25 mouse cellular contexts compared by ENCODE assay signal in genomic region chr2:173522376-173522775, GRCm38 (mm10). TPM values are rescaled to one million over a fixed set of nuclear protein-coding genes. Genes with fewer than 3 reads are reported as not detected.
DNase-seq lines count a peak whose midpoint lies in the region; ATAC-seq and TF ChIP-seq lines count a peak whose summit lies in the region.
"Had no signal": no experiment of that assay in that cellular context is flagged by ENCODE, and none has a peak within 500 bp of the region (broad histone marks: within the 10 kb centered on the region; RNA-seq: fewer than 3 reads in every experiment).

Gene 1700021F07Rik (plus strand): TSS chr2:173522586.

- no peak within 1 kb of the TSS for H3K9ac ChIP-seq in intestine, embryonic 16.5 days (ENCODE audit: low read depth, low read length)
- H3K9ac ChIP-seq in intestine, embryonic 15.5 days: no peak within 1 kb of the TSS
- H3K9ac ChIP-seq in midbrain, embryonic 11.5 days (ENCODE audit: low read length): no peak within 1 kb of the TSS
- no peak within 1 kb of the TSS for H3K9ac ChIP-seq in midbrain, embryonic 14.5 days (replicated peaks; ENCODE audit: low read length)
- H3K9ac ChIP-seq in stomach, postnatal 0 days (ENCODE audit: low read length): no peak within 1 kb of the TSS
- H3K9ac ChIP-seq: forebrain, embryonic 13.5 days; hindbrain, embryonic 12.5 days; hindbrain, embryonic 15.5 days had no signal

- H3K27me3 ChIP-seq in intestine, embryonic 16.5 days (replicated peaks; ENCODE audit: control insufficient read depth, insufficient read depth, low read length): no peaks in the 10 kb centered on the region
- no peaks in the 10 kb centered on the region for H3K27me3 ChIP-seq in intestine, embryonic 15.5 days (replicated peaks)
- H3K27me3 ChIP-seq in midbrain, embryonic 11.5 days (ENCODE audit: control insufficient read depth, insufficient read depth, low read length): no peaks in the 10 kb centered on the region
- no peaks in the 10 kb centered on the region for H3K27me3 ChIP-seq in midbrain, embryonic 14.5 days (ENCODE audit: control insufficient read depth, insufficient read depth, low read length)
- no peaks in the 10 kb centered on the region for H3K27me3 ChIP-seq in stomach, postnatal 0 days (ENCODE audit: control insufficient read depth, insufficient read depth, low read length)
- H3K27me3 ChIP-seq: forebrain, embryonic 13.5 days; hindbrain, embryonic 12.5 days; hindbrain, embryonic 15.5 days had no signal

- no peak within 1 kb of the TSS for H3K4me2 ChIP-seq in intestine, embryonic 16.5 days (ENCODE audit: low read depth, low read length)
- no peak within 1 kb of the TSS for H3K4me2 ChIP-seq in intestine, embryonic 15.5 days (replicated peaks)
- H3K4me2 ChIP-seq in midbrain, embryonic 11.5 days: no peak within 1 kb of the TSS
- H3K4me2 ChIP-seq in midbrain, embryonic 14.5 days (ENCODE audit: low read length): no peak within 1 kb of the TSS
- no peak within 1 kb of the TSS for H3K4me2 ChIP-seq in stomach, postnatal 0 days (replicated peaks; ENCODE audit: low read depth)
- H3K4me2 ChIP-seq: forebrain, embryonic 13.5 days; heart, embryonic 11.5 days; hindbrain, embryonic 12.5 days; hindbrain, embryonic 15.5 days had no signal

- no peaks in the 10 kb centered on the region for H3K9me3 ChIP-seq in intestine, embryonic 16.5 days (ENCODE audit: control insufficient read depth, low read length)
- H3K9me3 ChIP-seq in intestine, embryonic 15.5 days: no peaks in the 10 kb centered on the region
- H3K9me3 ChIP-seq in midbrain, embryonic 11.5 days (ENCODE audit: control insufficient read depth, low read length): no peaks in the 10 kb centered on the region
- H3K9me3 ChIP-seq in midbrain, embryonic 14.5 days (ENCODE audit: control insufficient read depth, low read length): no peaks in the 10 kb centered on the region
- no peaks in the 10 kb centered on the region for H3K9me3 ChIP-seq in stomach, postnatal 0 days (ENCODE audit: control insufficient read depth, low read length)
- H3K9me3 ChIP-seq: forebrain, embryonic 10.5 days; forebrain, embryonic 13.5 days; hindbrain, embryonic 12.5 days; hindbrain, embryonic 15.5 days had no signal

- 90% methylated on average over 18 of the region's 18 CpGs for WGBS in intestine, embryonic 16.5 days
- WGBS in intestine, embryonic 15.5 days: 93% methylated on average over 18 of the region's 18 CpGs
- 91% methylated on average over 18 of the region's 18 CpGs for WGBS in midbrain, embryonic 11.5 days
- 92% methylated on average over 18 of the region's 18 CpGs for WGBS in midbrain, embryonic 14.5 days
- WGBS in stomach, postnatal 0 days: 92% methylated on average over 18 of the region's 18 CpGs

- peaks cover 9% of the 10 kb centered on the region; the same call in 1 of the 2 replicates for H3K4me1 ChIP-seq in intestine, embryonic 16.5 days (ENCODE audit: control insufficient read depth, insufficient read depth, low read length)
- no peaks in the 10 kb centered on the region; the same call in 1 of the 2 replicates for H3K4me1 ChIP-seq in intestine, embryonic 15.5 days (replicated peaks)
- no peaks in the 10 kb centered on the region for H3K4me1 ChIP-seq in midbrain, embryonic 11.5 days (ENCODE audit: control insufficient read depth, insufficient read depth, low read length)
- H3K4me1 ChIP-seq in midbrain, embryonic 14.5 days (ENCODE audit: control insufficient read depth, insufficient read depth, low read length): no peaks in the 10 kb centered on the region
- no peaks in the 10 kb centered on the region for H3K4me1 ChIP-seq in stomach, postnatal 0 days (replicated peaks; ENCODE audit: control insufficient read depth, insufficient read depth)
- H3K4me1 ChIP-seq: forebrain, embryonic 10.5 days; forebrain, embryonic 13.5 days; hindbrain, embryonic 12.5 days; hindbrain, embryonic 15.5 days had no signal

- TF ChIP-seq CTCF in stomach, postnatal 0 days (IDR thresholded peaks at IDR 0.05; ENCODE audit: low read depth): no peak

- H3K36me3 ChIP-seq in intestine, embryonic 16.5 days (ENCODE audit: control insufficient read depth, insufficient read depth, low read length): no peaks in the 10 kb centered on the region
- no peaks in the 10 kb centered on the region for H3K36me3 ChIP-seq in intestine, embryonic 15.5 days
- H3K36me3 ChIP-seq in midbrain, embryonic 11.5 days (ENCODE audit: control insufficient read depth, insufficient read depth, low read length): no peaks in the 10 kb centered on the region
- H3K36me3 ChIP-seq in midbrain, embryonic 14.5 days (ENCODE audit: control insufficient read depth, insufficient read depth, low read length): no peaks in the 10 kb centered on the region
- no peaks in the 10 kb centered on the region for H3K36me3 ChIP-seq in stomach, postnatal 0 days (ENCODE audit: control insufficient read depth, insufficient read depth, low read length)
- H3K36me3 ChIP-seq: forebrain, embryonic 10.5 days; hindbrain, embryonic 12.5 days; hindbrain, embryonic 15.5 days had no signal

- DNase-seq in midbrain, embryonic 11.5 days (ENCODE audit: low spot score, missing footprints): peak; percentile 14
- DNase-seq in midbrain, embryonic 14.5 days: no peak
- peak; percentile 61 for DNase-seq in R1 (ENCODE audit: low read depth, low spot score)
- DNase-seq in stomach, postnatal 0 days (ENCODE audit: low spot score): no peak
- DNase-seq: adrenal gland, postnatal 10 days; adrenal gland, postnatal 36 days; B cell, adult 2 months; cerebellum, adult 18-20 months; cerebellum, adult 9-10 months; cerebellum, postnatal 14 days; gastrocnemius, adult 2 months; gastrocnemius, postnatal 14 days; heart, adult 11 months had no signal

- no peak within 1 kb of the TSS for H3K4me3 ChIP-seq in intestine, embryonic 16.5 days (ENCODE audit: low read length)
- H3K4me3 ChIP-seq in intestine, embryonic 15.5 days (replicated peaks): no peak within 1 kb of the TSS
- no peak within 1 kb of the TSS for H3K4me3 ChIP-seq in midbrain, embryonic 11.5 days (ENCODE audit: low read depth, low read length)
- H3K4me3 ChIP-seq in midbrain, embryonic 14.5 days (replicated peaks; ENCODE audit: low read depth, low read length): no peak within 1 kb of the TSS
- no peak within 1 kb of the TSS for H3K4me3 ChIP-seq in stomach, postnatal 0 days (ENCODE audit: low read depth, low read length)
- H3K4me3 ChIP-seq: forebrain, embryonic 10.5 days; forebrain, embryonic 13.5 days; gastrocnemius, adult 2 months; hindbrain, embryonic 12.5 days; hindbrain, embryonic 15.5 days had no signal

- H3K27ac ChIP-seq in intestine, embryonic 16.5 days (ENCODE audit: low read length): 0 out of 2 replicates have a peak within 1 kb of the TSS, but pooled peaks have one; percentile 14
- H3K27ac ChIP-seq in intestine, embryonic 15.5 days: no peak within 1 kb of the TSS
- H3K27ac ChIP-seq in midbrain, embryonic 11.5 days (ENCODE audit: low read depth, low read length): no peak within 1 kb of the TSS
- no peak within 1 kb of the TSS for H3K27ac ChIP-seq in midbrain, embryonic 14.5 days (replicated peaks; ENCODE audit: low read depth, low read length)
- no peak within 1 kb of the TSS for H3K27ac ChIP-seq in stomach, postnatal 0 days (replicated peaks)
- H3K27ac ChIP-seq: forebrain, embryonic 10.5 days; forebrain, embryonic 13.5 days; gastrocnemius, adult 2 months; hindbrain, embryonic 12.5 days; hindbrain, embryonic 15.5 days had no signal

- ATAC-seq in intestine, embryonic 16.5 days: no peak
- no peak for ATAC-seq in intestine, embryonic 15.5 days
- no peak for ATAC-seq in midbrain, embryonic 11.5 days (ENCODE audit: low FRiP score)
- ATAC-seq in midbrain, embryonic 14.5 days (ENCODE audit: low FRiP score, low TSS enrichment): no peak
- ATAC-seq in stomach, postnatal 0 days (ENCODE audit: low FRiP score, low TSS enrichment): no peak
- ATAC-seq: forebrain, embryonic 13.5 days; forebrain, embryonic 16.5 days had no signal

- TF ChIP-seq EP300 in stomach, postnatal 0 days (optimal IDR thresholded peaks at IDR 0.05): no peak

RNA-seq across cellular contexts. Expression of gene 1700021F07Rik, which starts in this region (rescaled TPM):
- not detected in 2 replicates for polyA plus RNA-seq in intestine, embryonic 16.5 days (2015; fragmentation: Nextera tagmentation; extraction: Ambion mirVana)
- not detected in 2 replicates for polyA plus RNA-seq in intestine, embryonic 15.5 days (2015; fragmentation: Nextera tagmentation; extraction: Ambion mirVana)
- not detected in 2 replicates for polyA plus RNA-seq in midbrain, embryonic 11.5 days (2014; fragmentation: Nextera tagmentation; extraction: Ambion mirVana)
- not detected in 2 replicates for polyA plus RNA-seq in midbrain, embryonic 14.5 days (2014; fragmentation: Nextera tagmentation; extraction: Ambion mirVana)
- not detected in 2 replicates for polyA plus RNA-seq in stomach, postnatal 0 days (2015; fragmentation: Nextera tagmentation; extraction: Ambion mirVana)
- polyA plus RNA-seq: embryonic facial prominence, embryonic 11.5 days; embryonic facial prominence, embryonic 14.5 days; forebrain, embryonic 10.5 days; forebrain, embryonic 13.5 days; forebrain, embryonic 16.5 days; heart, embryonic 11.5 days; heart, embryonic 14.5 days; heart, postnatal 0 days; hindbrain, embryonic 12.5 days; hindbrain, embryonic 15.5 days had no signal

Comparison
In these comparisons a context has a peak if more than half of its experiments do, and no peak if none do; other contexts are left out.
1. Peak in DNase-seq in midbrain, embryonic 11.5 days; RNA of the gene not detected or under 1 TPM.